Mouse (Mus musculus) thymus, adult 2 months (tissue): ENCODE data around the gene Dnal1.

ENCODE experiments used
- CTCF ChIP-seq: fragments of 200-500 bp; IDR thresholded peaks from 2 replicates; pipeline ENCODE4 v1.5.1; 2012; ENCODE audit warnings: mild to moderate bottlenecking, control low read depth, low read length, moderate library complexity, borderline replicate concordance; ENCODE audit not compliant: control insufficient read depth, poor library complexity, insufficient read depth; ENCODE audit errors: extremely low read depth
- POLR2A ChIP-seq: fragments of 200-500 bp; IDR thresholded peaks from 2 replicates; pipeline ENCODE4 v1.6.1; 2012; ENCODE audit warnings: mild to moderate bottlenecking, low read length, control low read depth, moderate library complexity; ENCODE audit not compliant: control insufficient read depth, poor library complexity, insufficient read depth; ENCODE audit errors: extremely low read depth

DNA sequence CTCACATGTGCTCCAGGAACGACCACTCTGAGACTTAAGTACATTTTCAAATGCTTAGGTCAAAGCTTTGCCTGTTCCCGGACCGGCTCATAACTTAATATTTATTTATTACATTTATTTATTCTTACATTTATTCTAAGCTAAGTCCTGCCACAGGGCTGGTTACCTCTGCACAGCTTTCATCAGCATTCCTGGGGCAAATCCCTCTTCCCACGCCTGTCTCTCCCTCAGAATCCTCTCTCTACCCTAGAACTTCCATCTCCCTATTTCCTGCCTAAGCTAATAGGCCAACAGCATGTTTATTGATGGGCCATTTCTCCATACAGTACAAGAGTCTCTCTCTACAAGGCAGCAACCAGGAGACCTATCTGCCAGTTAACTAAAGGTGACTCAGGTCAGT lies 46.4 kb upstream of the Dnal1 start:
- TF ChIP-seq CTCF: no peak
- TF ChIP-seq POLR2A: no peak
